Mouse (Mus musculus) forebrain, postnatal 0 days (tissue): Measurements from ENCODE around the gene Actg2. TPM values are rescaled to one million over a fixed set of nuclear protein-coding genes. Genes with fewer than 3 reads are reported as not detected.

ENCODE experiments used
- ATAC-seq: fragments of 200-750 bp; cut with Nextera tagmentation; 2 replicates; pipeline ENCODE4 v1.8.0; 2017; ENCODE audit warnings: mild to moderate bottlenecking, moderate library complexity
- DNase-seq: peaks from one replicate; pipeline ENCODE4 v3.0.0-alpha.2; 2015
- H3K27ac ChIP-seq: fragments of 300-500 bp; sonication (generic); 2 replicates; pipeline ENCODE4 v1.5.1; 2014; ENCODE audit warnings: low read depth, mild to moderate bottlenecking, antibody characterized with exemption, low read length, moderate library complexity, mixed read lengths
- H3K27me3 ChIP-seq: fragments of 300-500 bp; sonication (generic); 2 replicates; pipeline ENCODE4 v1.6.1; 2014; ENCODE audit warnings: mild to moderate bottlenecking, low read length, mixed read lengths; ENCODE audit not compliant: insufficient read depth
- H3K36me3 ChIP-seq: fragments of 300-500 bp; sonication (generic); 2 replicates; pipeline ENCODE4 v1.6.1; 2014; ENCODE audit warnings: mild to moderate bottlenecking, moderate library complexity; ENCODE audit not compliant: insufficient read depth
- H3K4me1 ChIP-seq: fragments of 300-500 bp; sonication (generic); 2 replicates; pipeline ENCODE4 v1.6.1; 2014; ENCODE audit warnings: antibody characterized with exemption; ENCODE audit not compliant: insufficient read depth
- H3K4me2 ChIP-seq: fragments of 300-500 bp; sonication (generic); 2 replicates; pipeline ENCODE4 v1.6.1; 2014; ENCODE audit warnings: low read depth, mild to moderate bottlenecking, moderate library complexity
- H3K4me3 ChIP-seq: fragments of 300-500 bp; sonication (generic); 2 replicates; pipeline ENCODE4 v1.5.1; 2014; ENCODE audit warnings: low read depth, low read length, mixed read lengths
- H3K9ac ChIP-seq: fragments of 300-500 bp; sonication (generic); 2 replicates; pipeline ENCODE4 v1.6.1; 2014; ENCODE audit warnings: mild to moderate bottlenecking
- H3K9me3 ChIP-seq: fragments of 300-500 bp; sonication (generic); 2 replicates; pipeline ENCODE4 v1.6.1; 2016; ENCODE audit warnings: low read length
- CTCF ChIP-seq: sonication (generic); IDR thresholded peaks from 2 replicates; pipeline ENCODE4 v1.5.1; 2016; ENCODE audit warnings: antibody characterized with exemption, control low read depth, low read depth
- WGBS: fragments of 180-500 bp; shearing (Covaris S2); extraction: QIAGEN DNeasy Blood & Tissue Kit; methylation state at CpG from one replicate; pipeline ENCODE4 v1.1.7; 2014; 5-methylcytosine and 5-hydroxymethylcytosine counted together
- polyA plus RNA-seq: library from polyadenylated mRNA; unstranded; fragments of >200 nt; fragmentation: Nextera tagmentation; extraction: Ambion mirVana; gene quantifications from 2 replicates; pipeline ENCODE4 v1.2.1, GENCODE M21; 2015
- total RNA-seq: library from RNA; depleted of rRNA; stranded (reverse); fragments of >200 nt; gene quantifications from 2 replicates; pipeline ENCODE4 v1.2.3, GENCODE M21; 2014

Gene Actg2
- total and polyA plus RNA-seq, 2 experiments from 2014 or later, result 1.0 to 2.2 TPM

DNA sequence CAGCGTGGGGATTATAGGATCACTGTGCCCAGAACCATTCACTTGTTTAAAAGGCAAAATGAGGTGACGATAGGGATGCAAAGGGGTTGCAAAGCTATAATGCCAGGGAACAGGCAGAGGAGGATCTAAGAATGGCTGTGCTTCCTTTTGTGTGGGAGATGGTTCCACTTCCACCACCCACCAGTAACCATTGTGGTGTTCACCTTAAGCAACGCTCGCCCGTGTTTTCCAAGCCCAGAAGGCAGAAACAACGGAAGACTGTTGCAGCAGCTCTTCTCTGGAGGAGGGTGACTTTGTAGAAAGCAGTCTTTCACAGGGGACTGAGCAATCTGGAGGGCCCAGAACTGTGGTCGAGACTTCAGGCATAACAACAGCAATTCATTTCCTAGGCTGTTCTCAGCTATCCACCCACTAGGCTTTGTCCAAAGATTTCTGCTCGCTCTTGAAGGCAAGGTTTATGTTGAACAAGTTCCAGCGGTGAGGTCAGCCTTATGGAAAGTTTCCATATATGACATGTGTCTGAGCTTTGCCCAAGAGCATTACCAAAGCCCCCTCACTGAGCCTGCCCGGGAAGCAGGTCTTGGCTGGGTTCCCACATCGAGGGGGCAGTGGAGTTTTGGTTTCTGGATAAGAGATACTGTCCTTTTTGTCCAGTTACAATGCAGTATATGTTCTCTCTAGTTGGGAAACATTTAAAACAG, 5.8 kb upstream of the Actg2 start:
- no peak overlapping the region for H3K4me2 ChIP-seq
- H3K27me3 ChIP-seq, result no peaks in the 10 kb centered on the region
- 50% methylated on average over 11 of the region's 11 CpGs for WGBS
- H3K9me3 ChIP-seq, result no peaks in the 10 kb centered on the region
- ATAC-seq, result no peak
- no peak for DNase-seq
- H3K4me1 ChIP-seq, result no peaks in the 10 kb centered on the region
- no peak overlapping the region for H3K4me3 ChIP-seq
- no peak overlapping the region for H3K27ac ChIP-seq
- H3K9ac ChIP-seq, result no peak overlapping the region
- TF ChIP-seq CTCF, result no peak
- H3K36me3 ChIP-seq, result peaks cover 27% of the 10 kb centered on the region

DNA sequence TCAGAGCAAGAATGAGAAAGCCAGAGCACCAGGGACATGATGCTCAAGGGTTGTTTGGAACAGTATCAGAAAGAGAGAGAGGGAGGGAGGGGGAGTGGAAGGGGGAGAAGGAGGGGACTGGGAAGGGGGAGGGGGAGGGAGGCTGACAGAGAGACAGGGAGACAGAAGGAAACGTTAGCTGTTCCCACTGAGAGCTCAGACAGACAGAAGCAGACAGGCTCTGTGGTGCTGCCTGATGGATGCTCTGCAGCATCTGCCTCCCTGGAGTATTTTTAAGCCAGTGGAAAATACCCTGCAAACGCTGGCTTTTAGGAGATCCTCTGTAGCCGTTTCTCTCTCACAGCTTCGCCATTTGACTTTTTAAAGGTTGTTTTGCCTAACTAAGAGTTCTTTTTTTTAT, 4.0 kb upstream of the Actg2 start:
- H3K36me3 ChIP-seq, result peaks cover 8% of the 10 kb centered on the region
- ATAC-seq (peak; percentile 12; the same call in 1 of the 2 replicates), DNase-seq (peak; percentile 16)
- H3K4me2 ChIP-seq, result no peak overlapping the region
- no peak for TF ChIP-seq CTCF
- WGBS, result 46% methylated on average over 4 of the region's 4 CpGs
- H3K27ac ChIP-seq, result no peak overlapping the region
- H3K9me3 ChIP-seq, result no peaks in the 10 kb centered on the region
- H3K4me1 ChIP-seq, result no peaks in the 10 kb centered on the region
- no peak overlapping the region for H3K9ac ChIP-seq
- no peaks in the 10 kb centered on the region for H3K27me3 ChIP-seq
- H3K4me3 ChIP-seq, result no peak overlapping the region

DNA sequence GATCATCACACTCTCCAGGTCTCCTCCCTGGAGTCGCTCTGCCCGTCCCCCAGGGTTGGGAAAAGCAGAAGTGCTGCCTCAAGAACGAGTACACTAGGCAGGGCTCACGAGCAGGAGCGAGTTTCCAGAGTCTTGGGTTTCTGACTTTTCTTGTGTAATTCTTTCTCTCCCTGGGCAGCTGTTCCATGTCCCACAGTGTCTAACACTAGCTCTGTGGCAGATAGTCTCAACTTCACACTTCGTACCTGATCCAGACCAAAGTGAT, 662 bp upstream of the Actg2 start:
- Histone ChIP-seq H3K4me3 (no peak overlapping the region), H3K4me2 (no peak overlapping the region), H3K4me1 (no peaks in the 10 kb centered on the region), H3K9ac (no peak overlapping the region), H3K36me3 (no peaks in the 10 kb centered on the region), H3K27ac (no peak overlapping the region), H3K27me3 (no peaks in the 10 kb centered on the region), H3K9me3 (no peaks in the 10 kb centered on the region)
- WGBS, result 45% methylated on average over 6 of the region's 6 CpGs
- no peak for DNase-seq
- ATAC-seq, result no peak
- TF ChIP-seq CTCF, result no peak

DNA sequence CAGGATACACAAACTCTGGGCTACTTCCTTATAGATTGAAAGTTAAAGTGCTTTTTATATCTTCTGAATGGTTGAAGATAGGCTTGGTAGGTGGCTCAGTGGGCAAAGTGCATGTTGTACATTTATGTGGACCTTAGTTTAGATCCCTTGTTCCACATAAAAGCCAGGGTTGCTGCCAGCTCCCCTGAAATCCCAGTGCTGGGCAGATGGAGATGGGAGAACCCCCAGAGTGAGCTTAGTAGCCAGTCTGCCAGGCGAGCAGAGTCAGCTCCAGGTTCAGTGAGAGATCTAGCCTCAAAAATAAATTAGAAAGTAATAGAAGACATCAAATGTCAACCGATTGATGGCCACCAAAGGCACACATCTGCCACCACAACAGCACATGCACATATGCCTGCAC, 3.5 kb downstream of the Actg2 start:
- ATAC-seq, result no peak
- DNase-seq, result no peak
- no peak overlapping the region for H3K4me2 ChIP-seq
- H3K4me1 ChIP-seq, result no peaks in the 10 kb centered on the region
- H3K27ac ChIP-seq, result no peak overlapping the region
- no peak for TF ChIP-seq CTCF
- H3K36me3 ChIP-seq, result no peaks in the 10 kb centered on the region
- no peaks in the 10 kb centered on the region for H3K27me3 ChIP-seq
- WGBS, result 79% methylated on average over 2 of the region's 2 CpGs
- H3K9ac ChIP-seq, result no peak overlapping the region
- no peak overlapping the region for H3K4me3 ChIP-seq
- H3K9me3 ChIP-seq, result no peaks in the 10 kb centered on the region

DNA sequence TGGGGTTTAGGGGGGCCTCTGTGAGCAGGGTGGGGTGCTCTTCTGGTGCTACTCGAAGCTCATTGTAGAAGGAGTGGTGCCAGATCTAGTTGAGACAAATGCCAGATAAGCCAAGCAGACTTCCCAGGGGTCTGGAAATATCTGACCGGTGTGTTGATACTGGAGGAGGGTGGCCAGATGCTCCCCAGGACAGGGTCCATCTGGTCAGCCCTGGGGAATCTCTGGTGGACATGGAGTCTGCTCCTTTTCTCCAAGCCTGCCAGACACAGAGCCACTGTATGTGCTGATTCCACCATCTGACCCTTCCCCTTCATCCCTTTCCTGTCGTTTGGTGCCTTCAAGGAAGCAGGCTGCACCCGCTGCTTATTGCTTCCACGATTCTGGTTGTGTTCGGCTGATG, 12.9 kb downstream of the Actg2 start:
- DNase-seq (no peak), ATAC-seq (no peak)
- H3K9me3 ChIP-seq, result no peaks in the 10 kb centered on the region
- no peak overlapping the region for H3K9ac ChIP-seq
- no peaks in the 10 kb centered on the region for H3K36me3 ChIP-seq
- H3K4me2 ChIP-seq, result no peak overlapping the region
- H3K4me3 ChIP-seq, result no peak overlapping the region
- H3K27me3 ChIP-seq, result no peaks in the 10 kb centered on the region
- TF ChIP-seq CTCF, result no peak
- H3K4me1 ChIP-seq, result no peaks in the 10 kb centered on the region
- no peak overlapping the region for H3K27ac ChIP-seq
- 79% methylated on average over 6 of the region's 6 CpGs for WGBS

DNA sequence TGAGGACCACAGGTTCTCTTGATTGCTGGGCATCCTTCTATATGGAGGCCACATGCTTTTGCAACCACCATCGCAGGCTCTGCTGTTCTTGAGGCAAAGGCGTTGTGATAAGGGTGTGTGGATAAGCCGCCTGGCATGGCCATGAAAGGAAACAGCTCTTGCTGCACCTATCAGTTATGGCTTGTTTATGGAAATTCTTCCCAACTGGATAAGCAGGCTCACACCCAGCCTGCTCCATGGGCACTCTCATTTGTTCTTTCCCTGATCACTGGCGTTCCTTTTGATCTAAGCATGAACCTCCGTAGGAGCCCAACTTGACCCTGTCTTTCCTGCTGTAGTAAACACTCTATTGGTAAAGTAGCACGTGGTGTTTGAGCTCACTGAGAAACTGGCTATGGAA, 14.3 kb downstream of the Actg2 start:
- H3K4me2 ChIP-seq, result no peak overlapping the region
- H3K4me1 ChIP-seq, result no peaks in the 10 kb centered on the region
- H3K36me3 ChIP-seq, result no peaks in the 10 kb centered on the region
- no peaks in the 10 kb centered on the region for H3K27me3 ChIP-seq
- ATAC-seq (no peak), DNase-seq (no peak)
- WGBS, result 72% methylated on average over 6 of the region's 6 CpGs
- no peak overlapping the region for H3K9ac ChIP-seq
- H3K4me3 ChIP-seq, result no peak overlapping the region
- TF ChIP-seq CTCF, result no peak
- no peak overlapping the region for H3K27ac ChIP-seq
- no peaks in the 10 kb centered on the region for H3K9me3 ChIP-seq

DNA sequence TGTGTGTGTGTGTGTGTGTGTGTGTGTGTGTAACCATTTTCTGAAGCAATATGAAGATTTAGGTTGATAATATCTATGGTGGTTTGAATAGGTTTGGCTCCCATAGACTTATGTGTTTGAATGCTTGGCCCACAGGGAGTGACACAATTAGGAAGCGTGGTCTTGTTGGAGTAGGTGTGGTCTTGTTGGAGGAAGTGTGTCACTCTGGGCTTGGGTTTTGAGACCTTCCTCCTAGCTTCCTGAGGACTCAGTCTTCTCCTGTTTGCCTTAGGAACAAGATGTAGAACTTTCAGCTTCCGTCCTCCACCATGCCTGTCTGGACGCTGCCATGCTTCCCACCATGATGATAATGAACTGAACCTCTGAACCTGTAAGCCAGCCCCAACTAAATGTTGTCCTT, 17.4 kb downstream of the Actg2 start:
- H3K4me2 ChIP-seq, result no peak overlapping the region
- H3K27me3 ChIP-seq, result no peaks in the 10 kb centered on the region
- no peak for ATAC-seq
- no peaks in the 10 kb centered on the region for H3K9me3 ChIP-seq
- no peak overlapping the region for H3K27ac ChIP-seq
- H3K4me3 ChIP-seq, result no peak overlapping the region
- H3K9ac ChIP-seq, result no peak overlapping the region
- no peak for DNase-seq
- no peaks in the 10 kb centered on the region for H3K4me1 ChIP-seq
- no peak for TF ChIP-seq CTCF
- WGBS, result 86% methylated on average over 3 of the region's 3 CpGs
- no peaks in the 10 kb centered on the region for H3K36me3 ChIP-seq
